Mouse (Mus musculus) thymus, adult 2 months (tissue): ENCODE measurements around the gene Zmym1. TPM values are rescaled to one million over a fixed set of nuclear protein-coding genes. Genes with fewer than 3 reads are reported as not detected.

Experiments
- DNase-seq: peaks from one replicate; pipeline ENCODE4 v3.0.0; 2021
- H3K27ac ChIP-seq: fragments of 200-500 bp; 2 replicates; pipeline ENCODE4 v1.5.1; 2012; ENCODE audit warnings: low read length, control low read depth; ENCODE audit not compliant: control insufficient read depth, insufficient read depth
- H3K27me3 ChIP-seq: fragments of 200-500 bp; 2 replicates; pipeline ENCODE4 v1.6.1; 2012; ENCODE audit warnings: mild to moderate bottlenecking, low read length, moderate library complexity, mixed read lengths; ENCODE audit not compliant: control insufficient read depth, insufficient read depth
- H3K36me3 ChIP-seq: fragments of 200-500 bp; 2 replicates; pipeline ENCODE4 v1.6.1; 2012; ENCODE audit warnings: mild to moderate bottlenecking, low read length, moderate library complexity; ENCODE audit not compliant: control insufficient read depth, insufficient read depth
- H3K4me1 ChIP-seq: fragments of 200-500 bp; replicated peaks from 2 replicates; pipeline ENCODE4 v1.6.1; 2012; ENCODE audit warnings: low read length; ENCODE audit not compliant: control insufficient read depth, insufficient read depth
- H3K4me3 ChIP-seq: fragments of 200-500 bp; 2 replicates; pipeline ENCODE4 v1.5.1; 2012; ENCODE audit warnings: mild to moderate bottlenecking, low read length, control low read depth, moderate library complexity; ENCODE audit not compliant: control insufficient read depth, insufficient read depth
- CTCF ChIP-seq: fragments of 200-500 bp; IDR thresholded peaks from 2 replicates; pipeline ENCODE4 v1.5.1; 2012; ENCODE audit warnings: mild to moderate bottlenecking, control low read depth, low read length, moderate library complexity, borderline replicate concordance; ENCODE audit not compliant: control insufficient read depth, poor library complexity, insufficient read depth; ENCODE audit errors: extremely low read depth
- POLR2A ChIP-seq: fragments of 200-500 bp; IDR thresholded peaks from 2 replicates; pipeline ENCODE4 v1.6.1; 2012; ENCODE audit warnings: mild to moderate bottlenecking, low read length, control low read depth, moderate library complexity; ENCODE audit not compliant: control insufficient read depth, poor library complexity, insufficient read depth; ENCODE audit errors: extremely low read depth
- WGBS: fragments of 180-500 bp; shearing (Covaris S2); methylation state at CpG from one replicate; pipeline ENCODE4 v1.1.7; 2018; 5-methylcytosine and 5-hydroxymethylcytosine counted together
- polyA plus RNA-seq: library from polyadenylated mRNA; depleted of rRNA; stranded (reverse); fragments of >200 nt; gene quantifications from 2 replicates; pipeline ENCODE4 v1.2.3, GENCODE M21; 2012

Zmym1 gene
- polyA plus RNA-seq, 1 experiment: 6.3 TPM

GRCm38 (mm10) chr4:127083131-127083530 lies 22.2 kb upstream of the Zmym1 start:
- no peak for DNase-seq
- 97% methylated on average over 2 of the region's 2 CpGs for WGBS
- no peak for TF ChIP-seq CTCF
- TF ChIP-seq POLR2A: no peak

GRCm38 (mm10) chr4:127080806-127081205 lies 19.9 kb upstream of the Zmym1 start:
- no peak for DNase-seq
- Histone ChIP-seq H3K4me3 (no peak overlapping the region), H3K4me1 (peaks cover 4% of the 10 kb centered on the region), H3K27ac (no peak overlapping the region), H3K27me3 (no peaks in the 10 kb centered on the region), H3K36me3 (no peaks in the 10 kb centered on the region)
- 62% methylated on average over 1 of the region's 1 CpGs for WGBS
- TF ChIP-seq CTCF (no peak), POLR2A (no peak)

More at GRCm38 (mm10) chr4:127083131-127083530, 22.2 kb upstream of the Zmym1 start:
- Histone ChIP-seq H3K4me1 (no peaks in the 10 kb centered on the region), H3K4me3 (no peak overlapping the region), H3K27ac (no peak overlapping the region), H3K27me3 (no peaks in the 10 kb centered on the region), H3K36me3 (no peaks in the 10 kb centered on the region)

GRCm38 (mm10) chr4:127076875-127077548 lies 16.1 kb upstream of the Zmym1 start, which contains the start of gene Zmym6:
TSS of gene Zmym6 (plus strand) at chr4:127077383.
- peak; percentile 94 for DNase-seq
- H3K27ac ChIP-seq: 0 out of 2 replicates have a peak within 1 kb of the TSS, but pooled peaks have one; percentile 29
- 1% methylated on average over 46 of the region's 46 CpGs for WGBS
- H3K4me3 ChIP-seq: peak within 1 kb of the TSS; percentile 53
- peaks cover 4% of the 10 kb centered on the region for H3K4me1 ChIP-seq
- no peaks in the 10 kb centered on the region for H3K36me3 ChIP-seq
- H3K27me3 ChIP-seq: no peaks in the 10 kb centered on the region
- TF ChIP-seq POLR2A (peak; percentile 74; the same call in 1 of the 2 replicates), CTCF (peak; percentile 45; the same call in 1 of the 2 replicates)

GRCm38 (mm10) chr4:127074915-127075314 lies 14.0 kb upstream of the Zmym1 start:
- Histone ChIP-seq H3K27ac (no peak overlapping the region), H3K36me3 (no peaks in the 10 kb centered on the region), H3K4me3 (no peak overlapping the region), H3K4me1 (peaks cover 4% of the 10 kb centered on the region), H3K27me3 (no peaks in the 10 kb centered on the region)
- DNase-seq: no peak
- TF ChIP-seq POLR2A: no peak
- no peak for TF ChIP-seq CTCF
- 66% methylated on average over 1 of the region's 1 CpGs for WGBS

- no peaks in the 10 kb centered on the region for H3K36me3 ChIP-seq
- H3K4me1 ChIP-seq: peaks cover 3% of the 10 kb centered on the region; the same call in 1 of the 2 replicates
- TF ChIP-seq POLR2A (no peak), CTCF (no peak)
- no peak overlapping the region for H3K27ac ChIP-seq
- 95% methylated on average over 1 of the region's 1 CpGs for WGBS
- H3K27me3 ChIP-seq: no peaks in the 10 kb centered on the region
- DNase-seq: no peak
- H3K4me3 ChIP-seq: no peak overlapping the region
Observed at GRCm38 (mm10) chr4:127064051-127064450, 3.1 kb upstream of the Zmym1 start.

GRCm38 (mm10) chr4:127054522-127055198 lies 6.3 kb downstream of the Zmym1 start:
- no peaks in the 10 kb centered on the region for H3K4me1 ChIP-seq
- TF ChIP-seq CTCF (no peak), POLR2A (no peak)
- no peak overlapping the region for H3K27ac ChIP-seq
- WGBS: 87% methylated on average over 7 of the region's 7 CpGs
- H3K36me3 ChIP-seq: peaks cover 46% of the 10 kb centered on the region
- no peak overlapping the region for H3K4me3 ChIP-seq
- no peaks in the 10 kb centered on the region for H3K27me3 ChIP-seq
- DNase-seq: peak; percentile 27
